Mouse (Mus musculus): ENCODE data around the gene Inpp5a.

Gene Inpp5a

GRCm38 (mm10) chr7:139388670-139389212, at the start of gene Inpp5a:
TSS of gene Inpp5a (plus strand) at chr7:139389109.
- DNase-seq, result peak; percentile 100

DNA sequence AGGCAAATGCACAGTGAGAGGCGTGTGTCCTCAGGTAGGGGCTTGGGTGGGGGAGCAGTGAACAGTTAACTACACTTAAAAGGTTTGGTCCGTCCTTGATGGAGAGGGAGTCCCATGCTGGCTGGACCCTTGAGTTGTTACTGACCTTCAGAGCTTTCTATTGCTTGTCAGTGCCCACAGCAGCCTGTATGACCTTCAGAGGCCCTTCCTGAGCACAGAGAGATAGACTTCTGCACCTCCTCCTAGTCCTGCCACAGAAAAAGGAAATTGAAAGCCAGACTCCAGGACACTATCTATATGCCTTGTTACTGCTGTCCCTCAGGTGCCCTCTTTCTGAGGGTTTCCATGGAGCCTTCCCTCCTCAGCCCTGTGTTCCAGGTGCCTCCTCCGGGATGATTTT, 49.7 kb upstream of the Inpp5a start:
- DNase-seq, result no peak

DNA sequence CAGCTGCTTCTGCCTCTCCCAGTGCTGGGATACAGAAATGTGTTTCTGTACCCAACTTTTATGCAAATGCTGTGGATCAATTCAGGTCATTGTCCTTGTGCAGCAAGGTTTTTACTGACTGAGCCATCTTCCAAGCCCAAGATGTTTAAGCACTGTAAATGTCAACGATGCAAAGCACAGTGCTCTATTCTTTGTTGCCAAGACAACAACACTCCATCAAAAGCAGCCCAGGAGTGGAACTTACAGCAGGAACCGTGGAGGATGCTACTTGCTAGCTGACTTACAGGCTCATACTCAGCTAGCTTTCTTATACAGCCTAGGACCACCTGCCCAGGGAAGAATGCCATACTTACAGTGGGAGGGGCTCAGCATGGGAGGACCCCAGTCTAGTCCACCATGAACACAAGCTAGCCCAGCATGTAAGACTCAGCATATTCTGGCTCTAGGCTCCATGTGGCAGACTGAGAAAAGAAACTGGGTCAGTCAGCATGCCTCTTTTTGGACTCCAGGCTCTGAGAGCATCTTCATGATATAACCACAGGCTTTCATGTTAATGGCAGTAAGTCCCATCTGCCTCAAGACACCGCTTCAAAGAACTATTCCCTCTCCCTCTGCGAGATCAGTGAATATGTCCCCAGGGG, 47.8 kb upstream of the Inpp5a start:
- peak; percentile 56 for DNase-seq

GRCm38 (mm10) chr7:139342809-139343208, 46.1 kb upstream of the Inpp5a start:
- no peak for DNase-seq

- DNase-seq, result no peak
These were observed 41.9 kb upstream of the Inpp5a start for GRCm38 (mm10) chr7:139347051-139347450.

GRCm38 (mm10) chr7:139350606-139351005, 38.3 kb upstream of the Inpp5a start:
- DNase-seq, result no peak

- no peak for DNase-seq
These were observed 34.4 kb upstream of the Inpp5a start for GRCm38 (mm10) chr7:139354370-139355139.

- DNase-seq, result no peak
These were observed 31.9 kb upstream of the Inpp5a start for GRCm38 (mm10) chr7:139357043-139357442.

DNA sequence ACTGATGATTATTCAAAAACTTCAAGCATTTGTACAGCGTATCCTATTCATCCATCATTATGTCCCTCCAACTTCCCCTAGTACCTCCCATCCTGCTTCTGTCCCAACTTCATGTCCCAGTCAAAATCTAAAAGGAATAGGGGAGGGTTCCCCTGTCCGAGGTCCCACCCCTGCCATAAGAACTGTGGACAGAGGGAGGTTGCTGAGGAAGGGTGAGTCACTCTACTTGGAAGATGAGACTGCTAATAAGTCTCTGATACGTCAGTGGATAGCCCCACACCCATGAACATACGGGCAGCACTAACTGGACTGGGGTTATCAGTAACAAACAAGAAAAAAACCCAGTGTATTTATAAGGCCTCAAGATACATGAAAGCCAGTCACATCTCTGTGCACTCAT, 29.0 kb upstream of the Inpp5a start:
- DNase-seq, result no peak

GRCm38 (mm10) chr7:139360890-139361559, 27.9 kb upstream of the Inpp5a start:
- DNase-seq, result no peak

GRCm38 (mm10) chr7:139361799-139362198, 27.1 kb upstream of the Inpp5a start:
- no peak for DNase-seq

- no peak for DNase-seq
These were observed 26.4 kb upstream of the Inpp5a start for GRCm38 (mm10) chr7:139362514-139362913.

DNA sequence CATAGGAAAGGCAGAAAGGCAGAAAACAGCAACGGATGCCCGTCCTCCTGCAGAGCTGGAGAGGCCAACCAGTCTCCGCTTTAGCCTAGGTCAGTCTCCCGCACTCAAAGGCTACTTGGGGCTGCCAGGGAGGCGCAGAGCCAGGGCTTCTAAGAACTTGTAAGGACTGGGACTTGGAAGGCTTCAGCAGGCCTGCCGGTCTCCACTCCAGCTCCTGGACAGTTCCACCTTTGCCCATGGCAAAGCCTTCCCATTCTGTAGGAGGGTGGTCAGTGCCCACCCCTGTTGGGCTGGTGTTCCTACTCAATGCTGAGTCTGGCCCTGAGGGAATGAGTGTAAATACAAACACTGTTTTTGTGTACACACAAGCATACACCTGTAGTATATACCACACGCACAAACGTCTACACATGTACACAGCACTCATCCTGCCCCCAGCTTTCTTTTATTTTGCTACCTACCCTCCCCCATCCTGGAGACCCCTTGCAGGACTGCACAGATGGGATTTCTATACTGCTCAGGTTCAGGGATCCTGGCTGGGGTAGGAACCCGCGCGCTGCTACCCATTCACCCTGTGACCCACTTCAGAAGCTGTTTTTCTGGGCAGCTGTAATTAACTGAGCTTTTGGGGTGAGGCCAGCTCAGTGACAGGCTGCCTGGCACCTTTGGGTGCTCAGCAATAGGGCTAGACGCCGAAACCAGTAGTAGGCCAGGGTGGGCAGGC, 25.5 kb upstream of the Inpp5a start:
- DNase-seq, result no peak

DNA sequence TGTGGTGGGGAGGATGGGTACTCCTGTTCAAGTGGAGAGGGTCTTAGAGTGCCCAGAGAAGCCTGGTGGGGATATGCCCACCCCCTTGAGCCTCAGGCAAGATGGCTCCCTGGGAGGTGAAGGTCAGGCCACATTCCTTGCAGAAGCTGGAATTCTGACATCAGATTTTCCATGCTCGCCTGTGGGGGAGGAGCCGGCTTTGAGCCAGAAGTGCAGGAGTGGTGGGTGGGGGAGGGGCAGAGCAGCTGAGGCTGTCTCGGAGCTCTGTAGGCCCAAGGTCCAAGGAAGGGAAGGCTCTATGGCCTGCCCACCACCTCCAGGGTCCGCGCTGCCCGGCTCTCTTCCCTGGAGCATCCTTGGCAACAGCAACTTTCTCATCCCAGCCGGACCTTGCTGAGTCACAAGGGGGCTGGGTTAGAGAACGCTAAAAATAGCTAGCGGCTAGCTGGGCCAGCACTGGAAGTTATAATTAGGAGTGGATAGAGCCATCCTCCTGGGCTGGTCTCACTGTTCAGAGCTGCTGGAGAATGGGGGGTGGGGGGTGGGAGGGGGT, 24.8 kb upstream of the Inpp5a start:
- DNase-seq, result peak; percentile 80

DNA sequence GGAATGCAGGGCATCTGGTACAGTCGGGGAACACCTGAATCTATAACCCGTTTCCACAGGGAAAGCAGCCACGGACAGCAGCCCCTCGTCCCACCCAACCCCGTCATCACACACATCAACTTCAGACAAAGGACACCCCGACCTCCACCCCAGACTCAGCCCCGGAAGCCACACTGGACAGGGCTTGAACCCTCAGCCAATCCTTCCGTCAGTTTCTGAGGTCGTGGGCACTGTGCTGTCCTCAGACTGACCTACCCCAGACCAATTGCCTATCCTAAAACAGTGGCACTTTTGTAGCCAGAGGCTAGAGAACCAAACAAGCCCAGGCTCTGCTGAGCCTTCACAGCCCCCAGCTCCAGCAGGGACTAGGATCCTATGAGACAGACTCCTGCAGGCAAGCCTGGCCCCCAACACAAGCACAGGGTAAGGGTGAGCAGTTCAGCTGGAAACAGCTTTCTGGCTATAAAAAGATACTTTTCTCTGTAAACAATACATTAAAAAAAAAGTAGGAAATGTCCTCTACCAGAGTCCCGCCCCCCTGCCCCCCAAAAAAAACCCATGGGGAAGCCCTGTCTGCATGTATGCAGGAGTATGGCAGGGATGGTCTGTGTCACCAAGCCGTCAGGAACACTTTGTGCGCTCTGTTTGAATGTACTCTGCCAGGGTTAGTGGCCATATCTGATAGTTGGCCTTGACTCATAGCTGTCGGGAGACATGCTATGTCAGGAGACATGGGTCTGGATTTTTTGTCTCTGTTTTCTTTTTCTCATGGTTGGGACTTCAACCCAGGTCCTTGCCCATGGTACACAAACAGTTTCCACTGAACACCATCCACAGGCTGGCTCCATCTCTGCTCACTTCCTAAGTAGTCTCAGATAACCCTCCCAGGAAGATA, 23.7 kb upstream of the Inpp5a start:
- no peak for DNase-seq

GRCm38 (mm10) chr7:139366131-139366530, 22.8 kb upstream of the Inpp5a start:
- DNase-seq, result no peak

- DNase-seq, result no peak
These were observed 22.4 kb upstream of the Inpp5a start for GRCm38 (mm10) chr7:139366549-139366948.

DNA sequence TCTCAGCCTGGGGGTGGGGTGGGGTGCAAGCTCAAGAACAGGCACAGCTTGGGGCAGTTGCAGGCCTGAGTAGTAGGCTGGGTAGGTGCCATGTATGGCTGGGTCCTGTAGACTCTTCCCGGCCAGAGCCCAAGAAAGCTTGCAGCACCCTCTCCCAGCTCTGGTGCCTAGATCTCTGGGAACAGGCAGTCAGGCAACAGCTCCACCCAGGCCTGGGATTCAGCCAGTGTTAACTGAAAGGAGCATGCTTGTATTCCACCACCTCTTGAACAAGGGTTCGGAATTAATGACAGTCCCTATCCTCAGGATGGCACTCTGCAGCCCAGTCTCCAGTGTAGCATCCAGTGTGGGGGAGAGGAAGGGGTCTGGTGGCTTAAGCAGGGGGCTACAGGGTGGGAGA, 20.7 kb upstream of the Inpp5a start:
- no peak for DNase-seq

DNA sequence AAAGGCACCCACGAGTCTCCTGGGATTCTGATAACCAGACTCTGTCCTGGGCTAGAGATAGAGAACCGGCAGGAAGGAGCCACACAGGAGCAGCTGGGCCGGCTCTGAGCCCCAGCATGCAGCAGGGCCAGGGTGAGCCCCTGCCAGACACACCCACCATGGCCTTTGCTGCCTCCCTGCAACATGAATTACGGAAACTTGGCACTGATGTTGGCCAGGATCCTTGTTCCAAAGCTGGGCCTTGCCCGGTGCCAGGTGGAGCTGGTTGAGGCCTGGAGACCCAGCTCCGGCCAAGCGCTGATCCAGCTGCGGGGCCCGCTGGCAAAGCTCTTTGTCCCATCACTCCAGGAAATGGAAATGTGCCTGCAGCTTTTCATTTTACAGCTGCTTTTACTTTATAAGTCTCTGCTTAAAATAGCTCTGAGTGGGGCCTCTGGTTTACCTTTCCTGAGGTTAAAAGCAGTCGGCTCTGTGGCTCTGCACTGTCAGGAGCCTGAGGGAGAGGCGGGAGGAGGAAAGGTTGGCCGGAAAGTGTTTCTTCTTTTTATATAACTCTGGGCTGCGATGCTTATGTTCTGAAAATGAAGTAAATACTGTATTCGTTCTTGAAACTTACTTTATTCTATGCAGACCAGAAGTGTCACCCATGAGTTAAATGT, 20.1 kb upstream of the Inpp5a start:
- peak; percentile 72 for DNase-seq

DNA sequence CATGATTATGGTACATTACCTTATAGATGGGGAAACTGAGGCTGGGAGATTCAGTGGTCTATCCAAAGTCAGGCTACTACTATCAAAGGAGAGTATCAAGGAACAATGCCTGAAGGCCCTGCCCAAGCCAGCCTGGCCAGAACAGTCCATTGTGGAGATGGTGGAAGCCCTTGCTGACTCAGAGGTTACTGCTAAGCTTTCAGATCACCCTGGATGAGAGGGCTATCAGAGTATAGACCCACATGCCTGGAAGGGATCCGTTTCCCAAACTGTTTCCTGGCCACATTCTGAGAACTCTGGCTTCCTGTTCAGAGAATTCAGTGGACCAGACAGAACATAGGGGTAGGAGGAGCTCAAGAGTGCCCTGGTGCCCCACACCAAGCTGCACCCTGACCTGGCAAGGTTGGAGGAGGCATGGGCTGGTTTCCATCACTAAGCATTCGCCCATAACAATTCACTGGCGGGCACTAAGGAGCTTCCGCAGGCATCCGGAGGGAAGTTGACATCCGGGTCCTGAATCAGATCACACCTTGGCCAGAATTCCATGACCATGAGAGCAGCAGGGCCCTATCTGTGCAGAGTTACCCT, 19.3 kb upstream of the Inpp5a start:
- DNase-seq, result no peak

- DNase-seq, result no peak
These were observed 17.5 kb upstream of the Inpp5a start for GRCm38 (mm10) chr7:139371389-139371788.
